7 mouse cellular contexts compared by ENCODE assay signal in genomic region chr13:92580220-92581043, GRCm38 (mm10). TPM values are rescaled to one million over a fixed set of nuclear protein-coding genes. Genes with fewer than 3 reads are reported as not detected.
DNase-seq lines count a peak whose midpoint lies in the region; ATAC-seq and TF ChIP-seq lines count a peak whose summit lies in the region.

No protein-coding gene starts in this region.

- ATAC-seq in megakaryocyte, adult 5-6 weeks (ENCODE audit: poor library complexity, severe bottlenecking), result peak; percentile 77

- H3K4me3 ChIP-seq in left cerebral cortex, adult 2 months, result no peak overlapping the region

- peak; percentile 59 for DNase-seq in ZHBTc4 (ENCODE audit: low read depth, low spot score)
- DNase-seq in cerebellum, postnatal 14 days, result peak; percentile 79 to 82
- peak; percentile 11 to 36 for DNase-seq in gastrocnemius, adult 8-10 months (ENCODE audit: low spot score in 2 of 2)
- peak; percentile 74 for DNase-seq in induced T-regulatory cell, adult 2 months (ENCODE audit: low read depth)
- DNase-seq in left cerebral cortex, adult 2 months (ENCODE audit: extremely low spot score in 1 of 2, low spot score in 2 of 2), result peak; percentile 63 to 67
- peak; percentile 17 to 65 for DNase-seq in spleen, adult 18-20 months

- intact Hi-C loops in left cerebral cortex, adult 2 months (cut with DNase I), result loop anchor here (1.0 kb wide), 1 partner anchor 160 kb away; no protein-coding TSS in a partner anchor

- H3K27ac ChIP-seq in left cerebral cortex, adult 2 months, result no peak overlapping the region

- peak; percentile 83 for TF ChIP-seq CTCF in left cerebral cortex, adult 2 months (IDR thresholded peaks at IDR 0.05)

RNA-seq across cellular contexts. Expression of gene Spz1, which starts 4.5 kb away (rescaled TPM):
- not detected for total RNA-seq in gastrocnemius, adult 8-10 months (2022)
- total RNA-seq in left cerebral cortex, adult 2 months (2021), result not detected
- total RNA-seq in megakaryocyte, adult 5-6 weeks (2015), result not detected in 2 replicates
- total RNA-seq in megakaryocyte, adult 5-6 weeks (2017), result 0.18 TPM in 1 of 2 replicates, not detected in the other

RNA-seq across cellular contexts. Expression of gene Serinc5, which starts 30.5 kb away (rescaled TPM):
- 1 to 10 TPM; 1.8 to 3.3 (median 2.2) TPM for total RNA-seq in gastrocnemius, adult 8-10 months (2022)
- total RNA-seq in left cerebral cortex, adult 2 months (2021), result 10 to 100 TPM; 62.3 to 62.4 TPM
- total RNA-seq in megakaryocyte, adult 5-6 weeks (2015), result 10.8 and 12.0 TPM in 2 replicates
- total RNA-seq in megakaryocyte, adult 5-6 weeks (2017), result 9.7 and 11.8 TPM in 2 replicates

RNA-seq across cellular contexts. Expression of gene Zfyve16, which starts 49.8 kb away (rescaled TPM):
- total RNA-seq in gastrocnemius, adult 8-10 months (2022), result 1 to 10 TPM; 6.9 to 7.9 (median 7.1) TPM
- total RNA-seq in left cerebral cortex, adult 2 months (2021), result 10 to 100 TPM; 16.7 to 18.4 TPM
- total RNA-seq in megakaryocyte, adult 5-6 weeks (2015), result 11.5 and 13.0 TPM in 2 replicates
- total RNA-seq in megakaryocyte, adult 5-6 weeks (2017), result 10.9 and 14.7 TPM in 2 replicates

Comparison
In these comparisons a context has a peak if more than half of its experiments do, and no peak if none do; other contexts are left out.
1. DNase-seq: peak in every context shown above with its lines; median percentile 80 in cerebellum, postnatal 14 days; 74 in induced T-regulatory cell, adult 2 months; 65 in left cerebral cortex, adult 2 months; 59 in ZHBTc4; 41 in spleen, adult 18-20 months; 24 in gastrocnemius, adult 8-10 months.
2. RNA of gene Serinc5, which starts 30.5 kb away (total RNA-seq): 62.3 to 62.4 TPM in left cerebral cortex, adult 2 months; 9.7 to 12.0 TPM in megakaryocyte, adult 5-6 weeks and 1.8 to 3.3 TPM in gastrocnemius, adult 8-10 months; every median in the first group is over 4 times any median in the second.